Mouse (Mus musculus): Measurements from ENCODE around the gene Bend3.
"Not testable (repeated sequence)": the region's sequence is repeated elsewhere in the genome, so short reads cannot be mapped to it uniquely, and the experiment has no call there.

Gene Bend3

GRCm38 (mm10) chr10:43480227-43480849, 1.7 kb downstream of the Bend3 start:
- no peak for DNase-seq (ENCODE audit: low spot score in 2 of 2)

- no peak for DNase-seq (ENCODE audit: low spot score in 2 of 2)
Measured at GRCm38 (mm10) chr10:43481179-43481578, 2.5 kb downstream of the Bend3 start.

GRCm38 (mm10) chr10:43482021-43482420, 3.4 kb downstream of the Bend3 start:
- DNase-seq (ENCODE audit: low spot score in 2 of 2) = no peak

- no peak for DNase-seq (ENCODE audit: low spot score in 2 of 2)
Measured at GRCm38 (mm10) chr10:43483426-43483995, 4.9 kb downstream of the Bend3 start.

- DNase-seq (ENCODE audit: low spot score in 2 of 2) = no peak
Measured at GRCm38 (mm10) chr10:43485751-43486268, 7.2 kb downstream of the Bend3 start.

- no peak for DNase-seq (ENCODE audit: low spot score in 2 of 2)
Measured at GRCm38 (mm10) chr10:43487441-43488010, 8.9 kb downstream of the Bend3 start.

- no peak for DNase-seq (ENCODE audit: low spot score in 2 of 2)
Measured at GRCm38 (mm10) chr10:43488258-43488657, 9.6 kb downstream of the Bend3 start.

GRCm38 (mm10) chr10:43489139-43489538, 10.5 kb downstream of the Bend3 start:
- DNase-seq (ENCODE audit: low spot score in 2 of 2) = no peak

GRCm38 (mm10) chr10:43489550-43489949, 10.9 kb downstream of the Bend3 start:
- DNase-seq (ENCODE audit: low spot score in 2 of 2) = no peak

- no peak for DNase-seq (ENCODE audit: low spot score in 2 of 2)
Measured at GRCm38 (mm10) chr10:43490034-43490433, 11.4 kb downstream of the Bend3 start.

- DNase-seq (ENCODE audit: low spot score in 2 of 2) = no peak
Measured at GRCm38 (mm10) chr10:43490846-43491245, 12.2 kb downstream of the Bend3 start.

GRCm38 (mm10) chr10:43502599-43502998, 24.0 kb downstream of the Bend3 start:
- DNase-seq (ENCODE audit: low spot score in 2 of 2) = no peak

GRCm38 (mm10) chr10:43504291-43504690, 25.7 kb downstream of the Bend3 start:
- DNase-seq (ENCODE audit: low spot score in 2 of 2) = no peak

- no peak for DNase-seq (ENCODE audit: low spot score in 2 of 2)
Measured at GRCm38 (mm10) chr10:43507051-43507450, 28.4 kb downstream of the Bend3 start.

- no peak for DNase-seq (ENCODE audit: low spot score in 2 of 2)
Measured at GRCm38 (mm10) chr10:43509228-43509627, 30.6 kb downstream of the Bend3 start.

GRCm38 (mm10) chr10:43512976-43513375, 34.3 kb downstream of the Bend3 start:
- no peak for DNase-seq (ENCODE audit: low spot score in 2 of 2)

- no peak for DNase-seq (ENCODE audit: low spot score in 2 of 2)
Measured at GRCm38 (mm10) chr10:43516992-43517660, 38.5 kb downstream of the Bend3 start.

GRCm38 (mm10) chr10:43517836-43518235, 39.2 kb downstream of the Bend3 start:
- DNase-seq (ENCODE audit: low spot score in 2 of 2) = no peak

- DNase-seq (ENCODE audit: low spot score in 2 of 2) = no peak
Measured at GRCm38 (mm10) chr10:43518368-43518767, 39.7 kb downstream of the Bend3 start.

GRCm38 (mm10) chr10:43519977-43520376, 41.3 kb downstream of the Bend3 start:
- DNase-seq (ENCODE audit: low spot score in 2 of 2) = no peak

GRCm38 (mm10) chr10:43523931-43524330, 45.3 kb downstream of the Bend3 start, which contains the start of gene Gm9803:
TSS of gene Gm9803 (plus strand) at chr10:43524084.
- not testable (repeated sequence) for DNase-seq (ENCODE audit: low spot score in 2 of 2)

All from frontal cortex, postnatal 25 days (tissue).